Mouse (Mus musculus) c-Kit-negative CD71-positive TER-119-positive erythroid progenitor cells, embryonic 14.5 days (primary cell): Measurements from ENCODE around the gene Scn3a.

ENCODE experiments used
- DNase-seq: peaks from one replicate; pipeline ENCODE4 v3.0.0-alpha.2; 2013; ENCODE audit warnings: low read depth, low spot score

Scn3a gene

GRCm38 (mm10) chr2:65413746-65414145 lies 153.7 kb downstream of the Scn3a start:
- DNase-seq = no peak
